Mouse (Mus musculus): ENCODE results near the gene Xpr1. TPM values are rescaled to one million over a fixed set of nuclear protein-coding genes. Genes with fewer than 3 reads are reported as not detected.

The Xpr1 gene
- polyA plus RNA-seq, 1 experiment: 8.7 TPM

GRCm38 (mm10) chr1:155241701-155242487 lies 175.3 kb downstream of the Xpr1 start:
- TF ChIP-seq TCF3 (IDR thresholded peaks at IDR 0.05; ENCODE audit: insufficient read length, low read depth) (no peak), POLR2AphosphoS2 (IDR thresholded peaks at IDR 0.05; ENCODE audit: insufficient read length, low read depth) (no peak), REST (IDR thresholded peaks at IDR 0.05; ENCODE audit: insufficient read depth, insufficient read length) (no peak), E2F4 (IDR thresholded peaks at IDR 0.05; ENCODE audit: insufficient read depth) (no peak), SRF (IDR thresholded peaks at IDR 0.05; ENCODE audit: control insufficient read depth, insufficient read length, low read depth) (no peak), TCF12 (IDR thresholded peaks at IDR 0.05; ENCODE audit: insufficient read depth, poor library complexity, severe bottlenecking) (no peak), CEBPB (IDR thresholded peaks at IDR 0.05; ENCODE audit: insufficient read depth, poor library complexity, severe bottlenecking) (no peak)
- H3ac ChIP-seq (ENCODE audit: control insufficient read depth, insufficient read length): no peak overlapping the region
- H3K27me3 ChIP-seq (ENCODE audit: control insufficient read depth, insufficient read depth, insufficient read length): no peaks in the 10 kb centered on the region
- no peak overlapping the region for H3K4me2 ChIP-seq (ENCODE audit: low read depth)
- H3K4me3 ChIP-seq: no peak overlapping the region
- H3K79me2 ChIP-seq (ENCODE audit: control insufficient read depth, insufficient read depth): no peaks in the 10 kb centered on the region
- no peaks in the 10 kb centered on the region for H3K36me3 ChIP-seq (ENCODE audit: control insufficient read depth, insufficient read depth)

- no peaks in the 10 kb centered on the region for H3K79me2 ChIP-seq (ENCODE audit: control insufficient read depth, insufficient read depth)
- H3K36me3 ChIP-seq (ENCODE audit: control insufficient read depth, insufficient read depth): no peaks in the 10 kb centered on the region
- H3K27me3 ChIP-seq (ENCODE audit: control insufficient read depth, insufficient read depth, insufficient read length): no peaks in the 10 kb centered on the region
- H3K4me3 ChIP-seq: no peak overlapping the region
- TF ChIP-seq CEBPB (IDR thresholded peaks at IDR 0.05; ENCODE audit: insufficient read depth, poor library complexity, severe bottlenecking) (no peak), USF1 (IDR thresholded peaks at IDR 0.05; ENCODE audit: low read depth) (no peak), MYOD1 (IDR thresholded peaks at IDR 0.05; ENCODE audit: control insufficient read depth in 1 of 3, insufficient read length in 2 of 3, low read depth in 2 of 3) (peak in 2 of 3 experiments; percentile 53 to 58), E2F4 (IDR thresholded peaks at IDR 0.05; ENCODE audit: insufficient read depth) (no peak), POLR2A (IDR thresholded peaks at IDR 0.05; ENCODE audit: insufficient read length, low read depth) (no peak), MYOG (IDR thresholded peaks at IDR 0.05; ENCODE audit: control insufficient read depth in 1 of 3, insufficient read depth in 1 of 3, insufficient read length in 2 of 3, low read depth in 2 of 3) (peak in 2 of 3 experiments; percentile 7 to 58)
- H3K4me2 ChIP-seq (ENCODE audit: low read depth): peak overlapping the region; percentile 40
- H3ac ChIP-seq (ENCODE audit: control insufficient read depth, insufficient read length): no peak overlapping the region
These were observed 177.1 kb downstream of the Xpr1 start for GRCm38 (mm10) chr1:155239962-155240717.

DNA sequence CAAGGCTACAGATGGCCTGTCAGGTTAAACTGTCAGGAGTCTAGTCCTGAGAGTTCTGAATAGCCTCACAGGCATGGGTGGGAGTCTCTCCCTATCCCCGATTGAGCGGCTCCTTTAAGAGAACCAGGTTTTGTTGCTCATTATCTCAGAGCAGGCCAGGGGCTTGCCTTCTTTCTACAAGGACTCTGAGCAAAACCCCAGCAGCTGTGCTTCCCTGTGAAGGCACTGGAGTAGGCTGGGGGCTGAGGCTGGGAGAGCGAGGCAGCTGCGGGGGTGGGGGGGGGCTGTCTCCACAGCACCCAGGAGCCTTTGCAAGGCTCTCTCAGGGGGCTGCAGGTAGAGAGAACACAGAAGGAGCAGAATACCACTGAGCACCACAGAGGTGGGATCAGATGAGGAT lies 178.0 kb downstream of the Xpr1 start:
- TF ChIP-seq MAX (IDR thresholded peaks at IDR 0.05; ENCODE audit: low read depth) (no peak), REST (IDR thresholded peaks at IDR 0.05; ENCODE audit: insufficient read depth, insufficient read length) (no peak), MYOG (IDR thresholded peaks at IDR 0.05; ENCODE audit: control insufficient read depth in 1 of 3, insufficient read depth in 1 of 3, insufficient read length in 2 of 3, low read depth in 2 of 3) (no peak), E2F4 (IDR thresholded peaks at IDR 0.05; ENCODE audit: insufficient read depth) (no peak), MYOD1 (IDR thresholded peaks at IDR 0.05; ENCODE audit: control insufficient read depth in 1 of 3, insufficient read length in 2 of 3, low read depth in 2 of 3) (peak in 1 of 3 experiments; percentile 11)
- Histone ChIP-seq H3K4me2 (ENCODE audit: low read depth) (peak overlapping the region; percentile 40), H3K36me3 (ENCODE audit: control insufficient read depth, insufficient read depth) (no peaks in the 10 kb centered on the region), H3ac (ENCODE audit: control insufficient read depth, insufficient read length) (no peak overlapping the region), H3K4me3 (no peak overlapping the region), H3K27me3 (ENCODE audit: control insufficient read depth, insufficient read depth, insufficient read length) (no peaks in the 10 kb centered on the region), H3K79me2 (ENCODE audit: control insufficient read depth, insufficient read depth) (no peaks in the 10 kb centered on the region)

- Histone ChIP-seq H3K4me3 (no peak overlapping the region), H3K79me2 (ENCODE audit: control insufficient read depth, insufficient read depth) (no peaks in the 10 kb centered on the region), H3K27me3 (ENCODE audit: control insufficient read depth, insufficient read depth, insufficient read length) (no peaks in the 10 kb centered on the region), H3K36me3 (ENCODE audit: control insufficient read depth, insufficient read depth) (no peaks in the 10 kb centered on the region), H3ac (ENCODE audit: control insufficient read depth, insufficient read length) (no peak overlapping the region), H3K4me2 (ENCODE audit: low read depth) (no peak overlapping the region)
- no peak for TF ChIP-seq TCF3 (IDR thresholded peaks at IDR 0.05; ENCODE audit: insufficient read length, low read depth)
- TF ChIP-seq USF1 (IDR thresholded peaks at IDR 0.05; ENCODE audit: low read depth): no peak
- no peak for TF ChIP-seq TCF12 (IDR thresholded peaks at IDR 0.05; ENCODE audit: insufficient read depth, poor library complexity, severe bottlenecking)
- no peak for TF ChIP-seq POLR2A (IDR thresholded peaks at IDR 0.05; ENCODE audit: insufficient read length, low read depth)
- TF ChIP-seq POLR2AphosphoS2 (IDR thresholded peaks at IDR 0.05; ENCODE audit: insufficient read length, low read depth): no peak
- TF ChIP-seq SRF (IDR thresholded peaks at IDR 0.05; ENCODE audit: control insufficient read depth, insufficient read length, low read depth): no peak
- no peak for TF ChIP-seq E2F4 (IDR thresholded peaks at IDR 0.05; ENCODE audit: insufficient read depth)
- no peak for TF ChIP-seq CEBPB (IDR thresholded peaks at IDR 0.05; ENCODE audit: insufficient read depth, poor library complexity, severe bottlenecking)
- TF ChIP-seq MYOD1 (IDR thresholded peaks at IDR 0.05; ENCODE audit: control insufficient read depth in 1 of 3, insufficient read length in 2 of 3, low read depth in 2 of 3): no peak
- no peak for TF ChIP-seq MYOG (IDR thresholded peaks at IDR 0.05; ENCODE audit: control insufficient read depth in 1 of 3, insufficient read depth in 1 of 3, insufficient read length in 2 of 3, low read depth in 2 of 3)
- TF ChIP-seq MAX (IDR thresholded peaks at IDR 0.05; ENCODE audit: low read depth): no peak
- TF ChIP-seq REST (IDR thresholded peaks at IDR 0.05; ENCODE audit: insufficient read depth, insufficient read length): no peak
These were observed 179.1 kb downstream of the Xpr1 start for GRCm38 (mm10) chr1:155238126-155238525.

DNA sequence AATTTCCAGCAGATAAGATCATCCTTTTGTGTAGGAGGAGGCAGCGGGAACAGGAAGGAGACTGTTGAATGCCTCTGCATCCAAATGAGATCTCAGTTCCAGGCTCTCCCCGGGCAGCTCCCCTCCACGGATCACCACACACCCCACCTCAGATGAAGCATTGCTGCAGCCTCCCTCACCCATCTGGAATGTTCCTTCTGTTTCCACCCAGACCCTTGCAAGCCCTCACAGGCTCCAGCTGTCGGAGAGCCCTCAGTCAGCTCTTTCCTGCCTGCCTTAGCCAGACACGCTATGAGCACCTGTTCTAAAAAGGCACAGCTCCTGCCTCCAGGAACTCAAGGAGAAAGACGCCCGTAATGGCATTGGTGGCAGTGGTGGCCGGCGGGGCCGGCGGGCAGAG lies 179.8 kb downstream of the Xpr1 start:
- Histone ChIP-seq H3K4me3 (no peak overlapping the region), H3K27me3 (ENCODE audit: control insufficient read depth, insufficient read depth, insufficient read length) (no peaks in the 10 kb centered on the region), H3K36me3 (ENCODE audit: control insufficient read depth, insufficient read depth) (no peaks in the 10 kb centered on the region), H3ac (ENCODE audit: control insufficient read depth, insufficient read length) (no peak overlapping the region), H3K79me2 (ENCODE audit: control insufficient read depth, insufficient read depth) (no peaks in the 10 kb centered on the region), H3K4me2 (ENCODE audit: low read depth) (peak overlapping the region; percentile 27)
- peak in 1 of 3 experiments; percentile 86 for TF ChIP-seq MYOG (IDR thresholded peaks at IDR 0.05; ENCODE audit: control insufficient read depth in 1 of 3, insufficient read depth in 1 of 3, insufficient read length in 2 of 3, low read depth in 2 of 3)
- TF ChIP-seq MYOD1 (IDR thresholded peaks at IDR 0.05; ENCODE audit: control insufficient read depth in 1 of 3, insufficient read length in 2 of 3, low read depth in 2 of 3): peak in 2 of 3 experiments; percentile 59 to 61
- no peak for TF ChIP-seq E2F4 (IDR thresholded peaks at IDR 0.05; ENCODE audit: insufficient read depth)
- TF ChIP-seq POLR2AphosphoS2 (IDR thresholded peaks at IDR 0.05; ENCODE audit: insufficient read length, low read depth): no peak
- no peak for TF ChIP-seq CEBPB (IDR thresholded peaks at IDR 0.05; ENCODE audit: insufficient read depth, poor library complexity, severe bottlenecking)
- no peak for TF ChIP-seq SRF (IDR thresholded peaks at IDR 0.05; ENCODE audit: control insufficient read depth, insufficient read length, low read depth)
- no peak for TF ChIP-seq TCF3 (IDR thresholded peaks at IDR 0.05; ENCODE audit: insufficient read length, low read depth)

Measured in myocyte (in vitro differentiated cells).